Mouse (Mus musculus) lung, embryonic 14.5 days (tissue): Measurements from ENCODE around the gene Lemd2. TPM values are rescaled to one million over a fixed set of nuclear protein-coding genes. Genes with fewer than 3 reads are reported as not detected.

Source experiments
- ATAC-seq: fragments of 200-750 bp; cut with Nextera tagmentation; 2 replicates; pipeline ENCODE4 v1.8.0; 2017; ENCODE audit warnings: mild to moderate bottlenecking, moderate TSS enrichment, moderate library complexity; ENCODE audit not compliant: insufficient read depth
- DNase-seq: peaks from one replicate; pipeline ENCODE4 v3.0.0-alpha.2; 2015
- H3K27ac ChIP-seq: fragments of 300-500 bp; sonication (generic); 2 replicates; pipeline ENCODE4 v1.5.1; 2014; ENCODE audit warnings: low read depth, mild to moderate bottlenecking, moderate library complexity
- H3K27me3 ChIP-seq: fragments of 300-500 bp; sonication (generic); 2 replicates; pipeline ENCODE4 v1.6.1; 2014; ENCODE audit warnings: low read length, control low read depth; ENCODE audit not compliant: insufficient read depth
- H3K36me3 ChIP-seq: fragments of 300-500 bp; sonication (generic); 2 replicates; pipeline ENCODE4 v1.6.1; 2014; ENCODE audit warnings: control low read depth; ENCODE audit not compliant: insufficient read depth
- H3K4me1 ChIP-seq: fragments of 300-500 bp; sonication (generic); 2 replicates; pipeline ENCODE4 v1.6.1; 2014; ENCODE audit warnings: antibody characterized with exemption, control low read depth; ENCODE audit not compliant: insufficient read depth
- H3K4me2 ChIP-seq: fragments of 300-500 bp; sonication (generic); 2 replicates; pipeline ENCODE4 v1.6.1; 2014; ENCODE audit warnings: mild to moderate bottlenecking
- H3K4me3 ChIP-seq: fragments of 300-500 bp; sonication (generic); 2 replicates; pipeline ENCODE4 v1.5.1; 2014; ENCODE audit warnings: low read depth, low read length
- H3K9ac ChIP-seq: fragments of 300-500 bp; sonication (generic); 2 replicates; pipeline ENCODE4 v1.6.1; 2014
- H3K9me3 ChIP-seq: fragments of 300-500 bp; sonication (generic); 2 replicates; pipeline ENCODE4 v1.6.1; 2016; ENCODE audit warnings: low read depth, low read length, control low read depth
- CTCF ChIP-seq: IDR thresholded peaks from 2 replicates; pipeline ENCODE4 v1.5.1; 2016; ENCODE audit warnings: antibody characterized with exemption, low read depth
- WGBS: fragments of 180-500 bp; shearing (Covaris S2); extraction: QIAGEN DNeasy Blood & Tissue Kit; methylation state at CpG from one replicate; pipeline ENCODE4 v1.1.7; 2014; 5-methylcytosine and 5-hydroxymethylcytosine counted together
- polyA plus RNA-seq: library from polyadenylated mRNA; unstranded; fragments of >200 nt; fragmentation: Nextera tagmentation; extraction: Ambion mirVana; gene quantifications from 2 replicates; pipeline ENCODE4 v1.2.1, GENCODE M21; 2014

The Lemd2 gene
- polyA plus RNA-seq, 1 experiment from 2014 or later = 20.4 TPM

- Histone ChIP-seq H3K4me1 (no peaks in the 10 kb centered on the region), H3K27me3 (no peaks in the 10 kb centered on the region), H3K36me3 (no peaks in the 10 kb centered on the region), H3K4me2 (no peak overlapping the region), H3K27ac (no peak overlapping the region), H3K9me3 (no peaks in the 10 kb centered on the region), H3K4me3 (no peak overlapping the region), H3K9ac (no peak overlapping the region)
- ATAC-seq (no peak), DNase-seq (no peak)
- 70% methylated on average over 11 of the region's 11 CpGs for WGBS
- TF ChIP-seq CTCF = no peak
These were observed 34.1 kb downstream of the Lemd2 start for GRCm38 (mm10) chr17:27169952-27170695.

- no peak for TF ChIP-seq CTCF
- Histone ChIP-seq H3K9me3 (no peaks in the 10 kb centered on the region), H3K4me2 (no peak overlapping the region), H3K27ac (no peak overlapping the region), H3K9ac (no peak overlapping the region), H3K4me1 (no peaks in the 10 kb centered on the region), H3K36me3 (no peaks in the 10 kb centered on the region), H3K27me3 (no peaks in the 10 kb centered on the region), H3K4me3 (no peak overlapping the region)
- DNase-seq (no peak), ATAC-seq (no peak)
- WGBS = 89% methylated on average over 4 of the region's 4 CpGs
These were observed 35.7 kb downstream of the Lemd2 start for GRCm38 (mm10) chr17:27168569-27168968.

GRCm38 (mm10) chr17:27167545-27167944 is 36.7 kb downstream of the Lemd2 start, which contains the start of gene Ip6k3:
Gene Ip6k3, minus strand, starts transcription at chr17:27167795.
- TF ChIP-seq CTCF = no peak
- H3K36me3 ChIP-seq = no peaks in the 10 kb centered on the region
- no peaks in the 10 kb centered on the region for H3K27me3 ChIP-seq
- no peak for ATAC-seq
- H3K4me3 ChIP-seq = no peak within 1 kb of the TSS
- no peaks in the 10 kb centered on the region for H3K9me3 ChIP-seq
- H3K4me2 ChIP-seq = no peak within 1 kb of the TSS
- H3K9ac ChIP-seq = no peak within 1 kb of the TSS
- DNase-seq = no peak
- H3K4me1 ChIP-seq = no peaks in the 10 kb centered on the region
- 40% methylated on average over 4 of the region's 4 CpGs for WGBS
- no peak within 1 kb of the TSS for H3K27ac ChIP-seq

- Histone ChIP-seq H3K36me3 (no peaks in the 10 kb centered on the region), H3K4me2 (no peak overlapping the region), H3K9ac (no peak overlapping the region), H3K27me3 (no peaks in the 10 kb centered on the region), H3K27ac (no peak overlapping the region), H3K9me3 (no peaks in the 10 kb centered on the region), H3K4me3 (no peak overlapping the region), H3K4me1 (no peaks in the 10 kb centered on the region)
- TF ChIP-seq CTCF = no peak
- WGBS = 58% methylated on average over 6 of the region's 6 CpGs
- ATAC-seq (no peak), DNase-seq (no peak)
These were observed 37.4 kb downstream of the Lemd2 start for GRCm38 (mm10) chr17:27166901-27167300.

GRCm38 (mm10) chr17:27165054-27165773 is 39.1 kb downstream of the Lemd2 start:
- H3K36me3 ChIP-seq = no peaks in the 10 kb centered on the region
- H3K4me3 ChIP-seq = no peak overlapping the region
- H3K4me2 ChIP-seq = no peak overlapping the region
- 60% methylated on average over 8 of the region's 8 CpGs for WGBS
- H3K27me3 ChIP-seq = no peaks in the 10 kb centered on the region
- no peaks in the 10 kb centered on the region for H3K9me3 ChIP-seq
- peak; percentile 73 for DNase-seq
- H3K9ac ChIP-seq = no peak overlapping the region
- peak; percentile 73 for TF ChIP-seq CTCF
- no peak overlapping the region for H3K27ac ChIP-seq
- no peaks in the 10 kb centered on the region for H3K4me1 ChIP-seq
- ATAC-seq = no peak

- Histone ChIP-seq H3K9me3 (no peaks in the 10 kb centered on the region), H3K4me1 (no peaks in the 10 kb centered on the region), H3K4me2 (no peak overlapping the region), H3K36me3 (no peaks in the 10 kb centered on the region), H3K4me3 (no peak overlapping the region), H3K27me3 (no peaks in the 10 kb centered on the region), H3K27ac (no peak overlapping the region), H3K9ac (no peak overlapping the region)
- 68% methylated on average over 4 of the region's 4 CpGs for WGBS
- DNase-seq (no peak), ATAC-seq (no peak)
- no peak for TF ChIP-seq CTCF
These were observed 43.4 kb downstream of the Lemd2 start for GRCm38 (mm10) chr17:27160905-27161304.

GRCm38 (mm10) chr17:27159169-27159568 is 45.1 kb downstream of the Lemd2 start:
- 63% methylated on average over 7 of the region's 7 CpGs for WGBS
- Histone ChIP-seq H3K9me3 (no peaks in the 10 kb centered on the region), H3K4me2 (no peak overlapping the region), H3K36me3 (no peaks in the 10 kb centered on the region), H3K9ac (no peak overlapping the region), H3K27ac (no peak overlapping the region), H3K4me1 (no peaks in the 10 kb centered on the region), H3K27me3 (no peaks in the 10 kb centered on the region), H3K4me3 (no peak overlapping the region)
- DNase-seq = no peak
- ATAC-seq = no peak
- TF ChIP-seq CTCF = no peak
